Mouse (Mus musculus): ENCODE measurements at regions not wholly inside any gene's neighbourhood (a gene's known extent, or its start where the extent isn't known, plus 50 kb on each side); places are given as distances from the start of the nearest gene placed in this dataset.

- no peak for TF ChIP-seq POLR2A (IDR thresholded peaks at IDR 0.05; ENCODE audit: borderline replicate concordance, extremely low read depth, insufficient read depth, insufficient read length, poor library complexity, severe bottlenecking)
- no peak for TF ChIP-seq CTCF (IDR thresholded peaks at IDR 0.05; ENCODE audit: borderline replicate concordance, extremely low read depth, insufficient read depth, insufficient read length)
These were observed 172.1 kb downstream of the Shq1 start for GRCm38 (mm10) chr6:100498861-100499271.

Data from brain, embryonic 14.5 days (tissue).